Mouse (Mus musculus): ENCODE results near the gene Akap13. TPM values are rescaled to one million over a fixed set of nuclear protein-coding genes. Genes with fewer than 3 reads are reported as not detected.
"Not testable (repeated sequence)": the region's sequence is repeated elsewhere in the genome, so short reads cannot be mapped to it uniquely, and the experiment has no call there.

The Akap13 gene
- total RNA-seq, 4 experiments from 2014 or later: 21.0 to 24.6 (median 21.5) TPM

DNA sequence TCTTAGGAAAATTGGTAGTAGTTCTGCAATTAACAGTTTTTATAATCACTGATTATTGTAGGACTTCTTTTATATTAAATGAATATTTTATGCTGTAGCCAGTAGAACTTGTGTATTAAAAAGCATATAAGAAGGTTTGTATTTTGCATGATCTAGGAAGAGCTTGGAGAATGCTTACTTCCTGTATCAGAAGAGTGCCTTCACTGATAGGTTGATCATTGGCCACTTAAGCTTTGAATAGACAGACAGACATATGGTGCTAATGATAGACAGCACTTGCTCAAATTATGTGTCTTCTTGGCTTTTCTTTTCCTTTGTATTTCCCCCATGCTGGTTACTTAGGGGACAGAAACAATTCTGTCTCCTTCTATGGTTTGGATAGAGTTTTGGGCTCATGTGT, 139.9 kb downstream of the Akap13 start:
- DNase-seq (ENCODE audit: low spot score in 2 of 2): no peak

- no peak for DNase-seq (ENCODE audit: low spot score in 2 of 2)
These were observed 140.9 kb downstream of the Akap13 start for GRCm38 (mm10) chr7:75596058-75596748.

GRCm38 (mm10) chr7:75597840-75598239, 142.5 kb downstream of the Akap13 start:
- no peak for DNase-seq (ENCODE audit: low spot score in 2 of 2)

DNA sequence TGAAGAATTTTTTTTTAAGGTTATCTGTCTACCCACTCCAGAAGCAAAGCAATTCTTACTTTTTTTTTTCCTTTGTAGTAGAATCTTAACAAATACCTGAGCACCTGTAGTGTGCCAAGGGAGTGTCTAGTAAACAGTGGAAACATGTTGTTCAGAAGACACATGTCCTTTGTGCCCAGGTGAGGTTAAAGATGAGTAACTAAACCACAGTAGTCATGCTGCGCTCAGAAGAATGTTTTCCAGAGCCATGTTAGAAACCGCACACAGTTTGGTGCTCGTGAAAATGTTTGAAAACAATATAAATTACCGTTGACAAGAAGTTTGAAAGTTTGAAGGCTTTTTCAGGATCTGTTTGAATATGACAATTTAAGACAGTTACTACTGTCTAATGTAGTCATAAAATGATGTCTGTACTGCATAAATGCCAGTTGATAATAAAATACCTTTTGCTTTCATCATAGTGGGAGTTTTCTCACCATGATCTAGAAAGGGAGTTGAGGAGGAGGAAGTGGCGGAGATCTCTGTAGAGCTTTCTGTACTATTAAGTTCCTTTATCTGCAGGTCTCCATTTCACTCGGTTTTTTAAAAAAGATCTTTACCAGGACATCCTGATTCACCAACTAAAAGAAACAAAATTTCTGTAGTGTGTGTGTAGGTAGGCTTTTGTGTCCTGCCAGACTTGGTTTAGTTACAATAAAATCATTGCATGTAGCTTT, 145.2 kb downstream of the Akap13 start:
- DNase-seq (ENCODE audit: low spot score in 2 of 2): no peak

DNA sequence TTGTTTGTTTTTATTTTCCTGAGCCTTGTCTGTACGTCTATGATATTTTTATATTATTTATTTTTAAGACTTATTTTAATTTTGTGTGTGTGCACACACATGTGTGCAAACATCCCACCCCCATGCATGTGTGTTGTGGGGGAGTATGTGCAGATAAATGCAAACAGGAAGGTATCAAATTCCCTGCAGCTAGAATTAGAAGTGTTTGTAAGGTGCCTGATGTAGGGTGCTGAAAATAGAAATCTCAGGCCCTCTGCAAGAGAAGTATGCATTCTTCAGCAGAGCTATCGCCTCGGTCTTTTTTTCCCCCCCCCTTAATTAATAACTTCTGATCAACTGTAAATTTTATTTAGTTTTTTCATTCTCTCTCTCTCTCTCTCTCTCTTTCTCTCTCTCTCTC, 151.9 kb downstream of the Akap13 start:
- DNase-seq (ENCODE audit: low spot score in 2 of 2): no peak

DNA sequence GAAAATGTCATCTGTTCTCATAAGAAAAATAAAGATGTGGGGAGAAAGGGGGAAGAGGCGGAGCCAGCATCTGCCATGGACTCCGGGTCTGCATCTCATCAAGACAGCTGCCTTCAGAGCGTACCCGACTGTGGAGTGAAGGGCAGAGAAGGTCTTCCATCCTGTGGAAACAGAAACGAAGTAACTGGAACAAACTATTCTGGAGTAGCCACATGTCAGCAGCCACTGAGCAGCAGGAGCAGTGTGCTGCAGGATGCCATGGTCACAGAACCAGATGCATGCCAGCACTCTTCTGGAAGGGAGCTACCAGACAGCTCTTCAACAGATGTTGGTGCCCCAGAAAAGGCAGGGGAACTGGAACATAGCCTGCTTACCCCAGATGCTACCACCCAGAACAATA, 153.4 kb downstream of the Akap13 start:
- DNase-seq (ENCODE audit: low spot score in 2 of 2): no peak

- DNase-seq (ENCODE audit: low spot score in 2 of 2): no peak
These were observed 154.3 kb downstream of the Akap13 start for GRCm38 (mm10) chr7:75609456-75610262.

- DNase-seq (ENCODE audit: low spot score in 2 of 2): no peak
These were observed 155.1 kb downstream of the Akap13 start for GRCm38 (mm10) chr7:75610391-75610790.

- no peak for DNase-seq (ENCODE audit: low spot score in 2 of 2)
These were observed 156.1 kb downstream of the Akap13 start for GRCm38 (mm10) chr7:75611261-75611950.

DNA sequence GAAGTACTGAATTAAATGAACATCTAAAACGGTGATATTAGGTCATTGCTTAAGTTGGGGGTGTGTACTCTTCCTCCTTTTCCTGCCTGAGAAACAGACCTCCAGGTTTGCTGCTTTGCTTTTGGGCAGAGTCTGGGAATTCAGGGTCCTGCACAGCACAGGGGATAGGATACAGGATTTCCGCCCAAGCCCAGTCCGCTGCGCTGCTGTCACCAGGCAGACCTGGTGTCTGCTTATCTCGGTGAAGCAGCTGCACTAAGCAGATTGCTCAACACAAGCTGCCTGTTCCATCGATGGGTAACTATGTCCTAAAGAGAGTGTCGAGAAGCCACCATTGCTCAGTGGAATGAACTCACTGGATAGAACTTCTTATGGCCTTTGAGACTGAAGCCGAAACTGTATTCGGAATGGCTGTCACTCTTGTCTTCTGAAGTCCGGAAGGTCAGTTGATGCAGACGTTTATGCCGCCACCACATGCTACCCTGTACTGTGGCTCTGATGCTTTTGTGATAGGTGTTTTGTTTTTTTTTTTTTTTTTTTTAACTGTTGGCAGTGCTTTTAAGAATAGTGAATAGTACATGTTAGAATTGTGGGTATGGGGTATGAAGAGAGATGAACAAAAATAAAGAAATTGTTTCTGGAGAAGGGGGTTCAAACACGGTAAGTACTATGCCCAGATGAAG, 156.8 kb downstream of the Akap13 start:
- no peak for DNase-seq (ENCODE audit: low spot score in 2 of 2)

DNA sequence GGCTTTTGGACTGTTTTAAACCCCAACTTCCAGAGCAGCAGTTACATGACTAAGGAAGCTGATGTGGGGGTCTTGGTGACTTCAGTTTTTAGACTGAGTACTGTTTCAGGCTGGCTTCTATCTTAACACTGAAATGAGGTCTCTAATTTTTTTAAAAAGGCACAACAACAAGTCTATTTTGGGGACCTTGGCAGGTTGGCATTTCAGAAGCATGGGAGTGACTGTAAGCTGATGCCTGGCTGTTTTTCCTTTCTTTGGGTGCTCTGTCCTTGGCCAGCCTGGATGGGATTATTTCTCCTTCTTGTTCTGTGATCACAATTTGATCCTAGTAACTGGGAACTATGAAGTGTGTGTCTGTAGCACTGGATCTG, 157.3 kb downstream of the Akap13 start:
- DNase-seq (ENCODE audit: low spot score in 2 of 2): no peak

GRCm38 (mm10) chr7:75613240-75613639, 157.9 kb downstream of the Akap13 start:
- no peak for DNase-seq (ENCODE audit: low spot score in 2 of 2)

- no peak for DNase-seq (ENCODE audit: low spot score in 2 of 2)
These were observed 159.5 kb downstream of the Akap13 start for GRCm38 (mm10) chr7:75614826-75615225.

DNA sequence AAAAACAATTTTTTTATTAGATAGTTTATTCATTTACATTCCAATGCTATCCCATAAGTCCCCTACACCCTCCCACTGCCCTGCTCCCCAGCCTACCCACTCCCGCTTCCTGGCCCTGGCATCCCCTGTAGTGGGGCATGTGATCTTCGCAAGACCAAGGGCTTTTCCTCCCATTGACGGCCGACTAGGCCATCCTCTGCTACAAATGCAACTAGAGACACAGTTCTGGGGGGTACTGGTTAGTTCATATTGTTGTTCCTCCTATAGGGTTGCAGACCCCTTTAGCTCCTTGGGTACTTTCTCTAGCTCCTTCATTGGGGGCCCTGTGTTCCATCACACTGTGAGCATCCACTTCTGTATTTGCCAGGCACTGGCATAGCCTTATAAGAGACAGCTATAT, 161.9 kb downstream of the Akap13 start:
- DNase-seq (ENCODE audit: low spot score in 2 of 2): not testable (repeated sequence)

- DNase-seq (ENCODE audit: low spot score in 2 of 2): no peak
These were observed 163.4 kb downstream of the Akap13 start for GRCm38 (mm10) chr7:75618699-75619098.

DNA sequence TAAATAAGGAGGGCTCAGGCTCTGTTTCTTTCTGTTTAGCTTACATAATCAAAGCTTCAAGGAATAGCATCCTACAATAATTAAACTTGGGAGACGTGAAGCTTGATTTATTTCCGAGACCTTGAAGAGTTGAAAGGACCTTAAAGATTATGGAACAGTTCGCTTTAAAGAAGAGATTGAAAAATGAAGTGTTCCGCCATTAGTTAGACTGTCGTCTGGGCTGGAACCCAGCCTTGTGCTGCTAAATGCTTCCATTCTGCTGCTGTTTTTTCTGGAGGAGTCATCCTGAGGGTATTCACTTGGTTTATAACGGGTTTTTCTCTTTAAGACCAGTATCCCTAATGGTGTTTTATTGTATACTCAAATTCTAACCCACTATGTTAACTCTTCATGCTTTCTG, 164.5 kb downstream of the Akap13 start:
- no peak for DNase-seq (ENCODE audit: low spot score in 2 of 2)

- no peak for DNase-seq (ENCODE audit: low spot score in 2 of 2)
These were observed 165.1 kb downstream of the Akap13 start for GRCm38 (mm10) chr7:75620395-75620960.

DNA sequence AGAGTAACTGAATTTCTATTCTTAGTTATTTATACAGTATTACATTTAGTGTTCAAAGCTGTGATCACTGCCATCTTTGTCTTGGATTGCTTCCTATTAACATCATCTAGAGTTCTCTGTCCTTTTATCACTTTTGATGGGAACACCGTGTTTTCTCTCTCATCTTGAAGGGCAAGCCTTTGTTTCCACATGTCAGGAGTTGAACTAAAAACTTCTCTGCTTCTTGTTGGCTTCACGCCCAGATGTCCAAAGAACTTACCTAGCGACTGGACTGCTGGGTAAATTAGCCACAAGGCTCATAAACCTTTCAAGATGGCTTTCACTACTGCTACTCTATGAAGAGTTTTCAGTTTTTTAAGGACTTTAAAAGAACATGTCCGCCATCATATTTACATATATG, 165.6 kb downstream of the Akap13 start:
- DNase-seq (ENCODE audit: low spot score in 2 of 2): no peak

DNA sequence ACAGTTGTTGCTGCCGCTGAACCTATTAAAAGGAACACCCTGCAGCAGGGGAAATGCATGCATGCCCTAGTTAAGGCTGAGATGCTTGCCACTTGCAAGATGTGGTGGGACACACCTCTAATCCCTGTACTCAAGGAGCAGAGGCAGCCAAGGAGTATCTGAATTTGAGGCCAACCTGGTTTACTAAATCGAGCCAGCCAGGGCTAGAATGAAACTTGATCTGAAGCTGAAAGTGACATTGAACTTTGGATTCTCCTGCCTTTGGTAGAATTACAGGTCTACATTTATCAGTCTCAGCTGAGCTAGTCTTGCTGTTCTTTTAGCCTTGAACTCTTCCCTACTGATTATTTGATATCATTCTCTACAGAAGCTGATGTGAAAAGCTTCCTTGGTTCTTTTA, 172.5 kb downstream of the Akap13 start:
- no peak for DNase-seq (ENCODE audit: low spot score in 2 of 2)

DNA sequence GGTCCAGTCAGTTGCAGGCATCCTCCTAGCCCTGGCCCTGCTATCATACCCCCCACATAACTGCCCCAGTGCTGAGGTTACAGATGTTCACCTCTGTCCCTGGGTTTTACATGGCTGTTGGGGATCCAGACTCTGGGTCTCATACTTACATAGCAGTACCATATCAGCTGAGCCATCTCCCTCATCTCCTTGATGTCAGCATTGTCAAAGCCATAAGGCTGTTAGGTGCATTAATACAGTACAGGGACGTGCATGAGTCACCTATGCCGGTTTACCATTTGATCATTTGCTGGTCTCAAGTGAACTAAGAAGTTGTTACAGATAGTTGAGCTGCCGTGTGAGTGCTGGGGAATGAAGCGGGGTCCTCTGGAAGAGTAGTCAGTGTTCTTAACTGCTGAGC, 174.3 kb downstream of the Akap13 start:
- no peak for DNase-seq (ENCODE audit: low spot score in 2 of 2)

GRCm38 (mm10) chr7:75632941-75633340, 177.6 kb downstream of the Akap13 start:
- DNase-seq (ENCODE audit: low spot score in 2 of 2): no peak
